24 mouse cellular contexts compared by ENCODE assay signal in the genomic region with DNA sequence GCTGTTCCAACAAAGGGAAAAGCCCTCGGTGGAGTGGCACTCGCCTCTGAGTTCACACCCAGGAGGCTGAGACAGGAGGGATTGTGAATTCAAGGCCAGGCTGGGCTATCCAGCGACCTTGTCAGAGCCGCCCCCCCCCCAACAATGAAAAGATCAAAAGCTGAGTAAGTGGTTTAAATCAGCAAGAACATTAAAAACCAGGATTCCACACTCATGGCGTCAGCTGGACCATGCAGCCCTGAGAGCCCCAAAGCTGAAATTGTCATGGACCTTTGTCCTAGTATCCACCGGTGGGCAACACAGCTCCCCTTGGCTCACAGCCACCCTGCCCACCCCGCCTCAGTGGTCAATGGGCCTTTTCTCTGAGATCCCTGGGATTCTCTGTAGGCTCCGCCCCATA.
DNase-seq lines count a peak whose midpoint lies in the region; TF ChIP-seq lines count a peak whose summit lies in the region.
"Had no signal": no experiment of that assay in that cellular context is flagged by ENCODE, and none has a peak within 500 bp of the region (broad histone marks: within the 10 kb centered on the region; RNA-seq: fewer than 3 reads in every experiment).

No protein-coding gene starts in this region.

- TF ChIP-seq CTCF in thymus, adult 2 months (IDR thresholded peaks at IDR 0.05; ENCODE audit: borderline replicate concordance, control insufficient read depth, extremely low read depth, insufficient read depth, low read length, poor library complexity) = no peak

- H3K27ac ChIP-seq in limb, embryonic 10.5 days = 0 out of 2 replicates have a peak overlapping the region, but pooled peaks have one; percentile 1
- no peak overlapping the region for H3K27ac ChIP-seq in thymus, adult 2 months (ENCODE audit: control insufficient read depth, insufficient read depth, low read length)
- H3K27ac ChIP-seq: embryonic facial prominence, embryonic 12.5 days; embryonic facial prominence, embryonic 15.5 days; heart, embryonic 15.5 days; hindbrain, embryonic 10.5 days; hindbrain, embryonic 13.5 days; intestine, embryonic 15.5 days had no signal

- H3K4me1 ChIP-seq in limb, embryonic 10.5 days = peaks cover 21% of the 10 kb centered on the region
- H3K4me1 ChIP-seq in thymus, adult 2 months (replicated peaks; ENCODE audit: control insufficient read depth, insufficient read depth, low read length) = no peaks in the 10 kb centered on the region
- H3K4me1 ChIP-seq: embryonic facial prominence, embryonic 12.5 days; heart, embryonic 12.5 days; heart, embryonic 15.5 days; hindbrain, embryonic 13.5 days; intestine, embryonic 15.5 days had no signal

- TF ChIP-seq POLR2A in thymus, adult 2 months (IDR thresholded peaks at IDR 0.05; ENCODE audit: control insufficient read depth, extremely low read depth, insufficient read depth, low read length, poor library complexity) = no peak

- DNase-seq in retina, postnatal 1 day = peak; percentile 36
- DNase-seq in retina, embryonic 14.5 days (ENCODE audit: low spot score) = no peak
- peak; percentile 66 for DNase-seq in adrenal gland, adult 2 months
- DNase-seq in adrenal gland, postnatal 14 days = peak; percentile 17
- no peak for DNase-seq in limb, embryonic 10.5 days (ENCODE audit: low spot score)
- DNase-seq in embryo, embryonic 9.5 days (ENCODE audit: extremely low spot score) = no peak
- no peak for DNase-seq in spleen, postnatal 14 days (ENCODE audit: low spot score in 2 of 2)
- DNase-seq in thymus, adult 2 months = no peak
- DNase-seq: cerebellum, adult 18-20 months; cerebellum, adult 9-10 months; forebrain, postnatal 0 days; gastrocnemius, postnatal 25 days; heart, adult 18-20 months; heart, postnatal 10 days; heart, postnatal 36 days had no signal

- H3K36me3 ChIP-seq in limb, embryonic 10.5 days = no peaks in the 10 kb centered on the region
- no peaks in the 10 kb centered on the region for H3K36me3 ChIP-seq in thymus, adult 2 months (ENCODE audit: control insufficient read depth, insufficient read depth, low read length)
- H3K36me3 ChIP-seq: embryonic facial prominence, embryonic 12.5 days; embryonic facial prominence, embryonic 15.5 days; G1E; heart, embryonic 12.5 days; heart, embryonic 15.5 days; hindbrain, embryonic 10.5 days; hindbrain, embryonic 13.5 days; intestine, embryonic 15.5 days had no signal

- H3K27me3 ChIP-seq in limb, embryonic 10.5 days (ENCODE audit: low read depth, poor library complexity, severe bottlenecking) = peaks cover 42% of the 10 kb centered on the region
- H3K27me3 ChIP-seq in thymus, adult 2 months (ENCODE audit: control insufficient read depth, insufficient read depth, low read length) = no peaks in the 10 kb centered on the region
- H3K27me3 ChIP-seq: embryonic facial prominence, embryonic 12.5 days; embryonic facial prominence, embryonic 15.5 days; heart, embryonic 12.5 days; heart, embryonic 15.5 days; intestine, embryonic 15.5 days; Patski had no signal

- no peak overlapping the region for H3K4me3 ChIP-seq in limb, embryonic 10.5 days
- H3K4me3 ChIP-seq in thymus, adult 2 months (ENCODE audit: control insufficient read depth, insufficient read depth, low read length) = no peak overlapping the region
- H3K4me3 ChIP-seq: embryonic facial prominence, embryonic 12.5 days; embryonic facial prominence, embryonic 15.5 days; heart, embryonic 12.5 days; heart, embryonic 15.5 days; hindbrain, embryonic 10.5 days; hindbrain, embryonic 13.5 days; intestine, embryonic 15.5 days had no signal

- 81% methylated on average over 8 of the region's 8 CpGs for WGBS in limb, embryonic 10.5 days
- WGBS in thymus, adult 2 months = 90% methylated on average over 8 of the region's 8 CpGs

- 0 out of 2 replicates have a peak, but pooled peaks cover 4% of the 10 kb centered on the region for H3K9me3 ChIP-seq in limb, embryonic 10.5 days (replicated peaks)
- H3K9me3 ChIP-seq: embryonic facial prominence, embryonic 15.5 days; heart, embryonic 15.5 days; hindbrain, embryonic 10.5 days; hindbrain, embryonic 13.5 days; intestine, embryonic 15.5 days had no signal

Comparison
In these comparisons a context has a peak if more than half of its experiments do, and no peak if none do; other contexts are left out.
1. DNase-seq: peak in retina, postnatal 1 day (single experiment), adrenal gland, adult 2 months (single experiment) and adrenal gland, postnatal 14 days (single experiment); none in retina, embryonic 14.5 days (single experiment), limb, embryonic 10.5 days (single experiment), embryo, embryonic 9.5 days (single experiment), spleen, postnatal 14 days (0 of 2) and thymus, adult 2 months (single experiment).